Mouse (Mus musculus): ENCODE measurements around the gene Pard3b.

The Pard3b gene

GRCm38 (mm10) chr1:62081129-62081528 lies 442.5 kb downstream of the Pard3b start:
- DNase-seq (ENCODE audit: low read depth, low spot score): no peak

GRCm38 (mm10) chr1:62085995-62086394 lies 447.4 kb downstream of the Pard3b start:
- no peak for DNase-seq (ENCODE audit: low read depth, low spot score)

GRCm38 (mm10) chr1:62087464-62087863 lies 448.8 kb downstream of the Pard3b start:
- no peak for DNase-seq (ENCODE audit: low read depth, low spot score)

DNA sequence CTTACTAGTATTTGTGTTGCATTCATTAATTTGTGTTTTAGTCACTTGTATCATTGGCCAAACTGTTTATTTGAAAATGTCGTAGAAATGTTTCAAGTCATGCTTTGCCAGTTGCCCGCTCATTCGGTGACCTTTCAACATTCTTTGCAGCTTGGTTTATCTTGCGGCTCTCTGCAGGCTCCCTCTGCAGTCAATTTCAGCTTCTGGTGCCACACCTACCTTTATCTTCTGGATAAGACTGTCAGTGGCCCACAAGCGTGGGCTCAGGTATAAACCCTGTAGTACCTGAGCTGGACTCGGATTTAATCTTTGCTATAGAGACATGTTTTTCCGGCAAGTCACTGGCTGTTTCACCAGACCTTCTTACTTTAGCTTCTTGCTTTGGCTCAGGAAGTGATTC lies 456.3 kb downstream of the Pard3b start:
- no peak for DNase-seq (ENCODE audit: low read depth, low spot score)

GRCm38 (mm10) chr1:62122426-62122825 lies 483.8 kb downstream of the Pard3b start:
- no peak for DNase-seq (ENCODE audit: low read depth, low spot score)

GRCm38 (mm10) chr1:62129186-62129585 lies 490.6 kb downstream of the Pard3b start:
- no peak for DNase-seq (ENCODE audit: low read depth, low spot score)

DNA sequence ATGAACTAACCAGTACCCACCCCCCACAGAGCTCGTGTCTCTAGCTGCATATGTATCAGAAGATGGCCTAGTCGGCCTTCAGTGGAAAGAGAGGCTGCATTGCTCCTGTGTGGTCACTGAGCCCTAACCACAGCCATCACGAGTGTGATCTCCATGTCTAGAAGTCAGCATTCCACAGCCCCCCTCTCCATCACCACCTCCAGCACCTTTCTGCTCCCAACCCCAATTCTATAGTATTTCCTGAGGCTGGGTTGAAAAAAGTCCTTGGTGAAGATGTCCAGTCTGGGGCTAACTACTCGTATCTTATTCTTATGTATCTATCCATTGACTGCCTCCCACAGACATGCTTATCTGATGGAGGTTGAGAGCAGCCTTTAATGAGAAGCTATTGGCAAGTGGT lies 509.5 kb downstream of the Pard3b start:
- DNase-seq (ENCODE audit: low read depth, low spot score): no peak

- DNase-seq (ENCODE audit: low read depth, low spot score): no peak
Measured at GRCm38 (mm10) chr1:62148786-62149185, 510.2 kb downstream of the Pard3b start.

GRCm38 (mm10) chr1:62155970-62156369 lies 517.3 kb downstream of the Pard3b start:
- no peak for DNase-seq (ENCODE audit: low read depth, low spot score)

DNA sequence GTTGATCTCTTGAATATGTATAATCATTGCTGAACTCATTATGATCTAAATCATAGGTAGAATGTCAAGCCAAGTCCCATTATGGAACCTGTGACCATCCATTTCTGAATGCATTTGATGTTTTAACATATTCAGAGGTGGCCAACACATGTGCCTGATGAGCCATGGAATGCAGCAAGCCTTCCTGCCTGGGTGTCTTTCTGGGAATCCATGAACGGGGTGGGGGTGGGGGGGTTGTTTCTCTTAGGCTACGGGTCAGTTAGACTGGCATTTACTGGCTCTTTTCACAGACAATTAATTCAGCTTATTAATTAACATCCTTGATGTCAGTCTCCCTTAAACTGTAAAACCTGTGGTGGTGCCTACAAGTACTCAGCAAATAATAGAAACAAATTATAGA lies 521.0 kb downstream of the Pard3b start:
- DNase-seq (ENCODE audit: low read depth, low spot score): no peak

- DNase-seq (ENCODE audit: low read depth, low spot score): no peak
Measured at GRCm38 (mm10) chr1:62175013-62175640, 536.5 kb downstream of the Pard3b start.

DNA sequence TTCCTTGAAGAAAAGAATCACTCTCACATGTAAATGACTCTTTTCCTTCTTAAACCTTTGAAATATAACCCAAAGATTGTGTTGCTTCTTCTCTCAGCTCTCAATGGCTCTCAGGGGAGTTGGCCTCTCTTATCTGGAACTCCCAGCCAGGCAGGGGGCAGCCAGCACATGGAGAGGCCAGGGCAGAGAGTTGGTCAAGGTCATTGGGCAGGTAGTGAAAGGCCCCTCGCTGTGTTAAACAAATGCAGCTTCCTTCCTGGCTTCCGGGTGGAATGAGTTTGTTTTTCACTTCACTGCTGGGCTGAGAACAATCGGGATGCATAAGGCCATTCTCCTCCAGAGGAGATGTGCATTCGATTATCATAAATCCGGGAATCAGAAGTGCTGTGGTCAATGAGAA lies 543.0 kb downstream of the Pard3b start:
- DNase-seq (ENCODE audit: low read depth, low spot score): no peak

DNA sequence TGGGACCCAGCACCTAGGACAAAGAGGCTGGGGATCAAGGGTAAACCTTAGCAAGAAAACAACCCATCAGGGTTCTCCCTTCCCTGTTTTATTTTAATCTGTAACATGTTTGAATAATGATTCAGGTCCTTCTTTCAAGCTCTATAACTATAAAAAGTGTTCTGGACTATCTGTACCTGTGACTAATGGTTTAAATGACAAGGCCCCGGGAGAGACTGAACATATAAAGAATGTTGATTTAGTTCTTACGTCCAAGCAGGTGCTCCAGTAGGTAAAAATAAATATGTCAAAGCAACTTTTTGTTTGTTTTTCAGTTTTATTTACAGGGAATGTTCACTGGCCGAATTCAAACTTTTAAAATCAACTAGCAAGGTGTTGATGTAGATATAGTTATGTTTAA lies 544.0 kb downstream of the Pard3b start:
- DNase-seq (ENCODE audit: low read depth, low spot score): no peak

GRCm38 (mm10) chr1:62190786-62191185 lies 552.2 kb downstream of the Pard3b start:
- no peak for DNase-seq (ENCODE audit: low read depth, low spot score)

DNA sequence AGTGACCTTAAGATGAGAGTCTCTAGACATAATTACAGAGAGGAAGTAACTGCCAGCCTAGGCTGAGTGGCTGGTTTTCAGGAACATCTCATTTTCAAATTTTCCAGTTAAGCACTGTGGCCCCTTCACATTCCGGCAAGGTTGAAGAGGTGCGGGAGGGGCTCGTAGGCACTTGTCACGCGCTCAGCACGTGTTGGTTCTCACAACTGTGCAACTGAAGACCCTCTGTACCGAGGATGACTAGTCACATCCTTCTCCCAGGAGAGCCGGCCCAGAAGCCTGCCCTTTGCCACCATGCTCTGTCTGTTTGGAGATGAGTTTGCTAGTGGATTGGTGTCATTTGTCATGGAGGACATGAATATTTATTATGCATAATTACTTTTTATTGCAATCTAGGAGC lies 558.9 kb downstream of the Pard3b start:
- DNase-seq (ENCODE audit: low read depth, low spot score): no peak

DNA sequence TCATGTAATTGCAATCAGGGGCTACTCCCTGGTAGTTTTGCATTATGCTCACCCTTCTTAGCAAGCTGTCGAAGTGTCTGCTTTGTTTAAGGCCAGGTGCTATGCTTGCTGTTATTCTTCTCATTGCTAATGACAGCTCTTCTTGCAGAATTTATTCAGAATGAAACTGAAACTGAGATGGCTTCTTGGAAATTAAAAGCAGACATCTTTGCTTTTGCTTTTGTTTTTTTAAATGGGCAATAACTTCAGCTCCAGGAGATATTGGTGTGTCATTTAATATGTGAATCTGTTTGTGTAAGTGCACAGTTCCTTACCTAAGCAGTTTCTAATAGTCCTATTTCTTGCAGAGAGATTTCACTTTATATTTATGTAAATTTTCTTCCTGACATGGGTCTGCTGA lies 562.3 kb downstream of the Pard3b start:
- DNase-seq (ENCODE audit: low read depth, low spot score): no peak

DNA sequence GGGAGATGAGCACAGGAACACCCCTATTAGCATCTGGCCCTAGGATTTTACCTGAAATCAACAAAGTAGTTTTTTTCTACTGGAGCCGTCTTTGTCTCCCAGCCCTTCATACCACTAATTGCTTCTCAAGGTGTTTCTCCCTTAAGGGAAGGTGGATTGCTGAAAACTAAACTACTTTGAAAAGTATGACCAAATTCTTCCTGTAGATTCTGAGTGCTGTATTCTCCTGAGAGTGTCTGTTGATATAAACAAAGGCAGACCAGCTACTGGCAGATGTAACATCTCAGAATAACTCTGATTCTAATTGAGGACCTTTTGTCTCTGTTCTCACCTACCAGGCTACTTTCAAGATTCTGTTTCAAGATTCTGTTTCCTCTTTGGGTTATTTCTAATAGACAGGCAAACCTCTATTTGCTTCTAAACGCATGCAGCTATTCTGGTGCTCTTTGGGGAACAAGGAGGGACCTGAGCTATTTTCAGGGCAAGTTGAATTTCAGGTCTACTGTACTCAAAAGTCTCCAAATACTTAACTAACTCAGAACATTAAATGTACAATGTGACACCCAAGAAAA lies 563.1 kb downstream of the Pard3b start:
- no peak for DNase-seq (ENCODE audit: low read depth, low spot score)

DNA sequence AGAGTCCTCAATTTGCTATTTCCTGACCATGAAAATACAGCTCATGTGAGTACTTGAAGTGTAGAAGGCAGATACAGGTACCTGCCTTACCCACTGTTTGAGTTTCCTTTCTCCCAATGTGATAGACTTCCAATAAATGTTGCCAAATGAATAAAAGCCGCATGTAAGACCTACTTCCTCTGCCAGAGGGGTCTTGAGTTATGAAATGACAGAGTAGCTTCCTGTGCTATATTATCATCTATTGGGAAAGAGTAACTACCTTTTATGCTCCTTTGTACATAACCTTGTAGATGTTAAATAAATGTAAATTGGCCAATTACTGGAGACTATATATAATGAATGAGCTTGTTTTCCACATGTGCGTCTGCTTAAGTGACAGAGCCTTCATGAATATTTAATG lies 574.7 kb downstream of the Pard3b start:
- DNase-seq (ENCODE audit: low read depth, low spot score): no peak

GRCm38 (mm10) chr1:62215842-62216241 lies 577.2 kb downstream of the Pard3b start:
- DNase-seq (ENCODE audit: low read depth, low spot score): no peak

GRCm38 (mm10) chr1:62216568-62216967 lies 577.9 kb downstream of the Pard3b start:
- DNase-seq (ENCODE audit: low read depth, low spot score): no peak

GRCm38 (mm10) chr1:62229129-62229528 lies 590.5 kb downstream of the Pard3b start:
- DNase-seq (ENCODE audit: low read depth, low spot score): no peak

DNA sequence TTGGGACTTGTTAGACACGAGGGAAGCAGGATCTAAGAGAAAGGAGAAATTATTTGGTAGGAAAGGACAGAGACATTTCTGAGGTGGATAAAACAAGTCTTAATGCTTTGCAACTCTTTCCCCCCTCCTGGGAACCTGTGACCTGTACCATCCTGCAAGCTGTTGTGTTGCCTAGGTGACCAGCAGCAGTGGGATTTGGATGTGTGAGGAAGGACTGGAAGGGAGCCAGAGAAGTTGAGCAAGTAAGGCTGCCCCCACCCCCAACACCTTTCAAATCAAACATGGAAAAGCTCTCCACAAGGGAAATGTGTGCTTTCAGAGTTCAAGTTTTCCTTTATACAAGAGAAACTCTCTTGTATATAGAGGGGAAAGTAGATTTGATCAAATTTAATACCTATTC lies 595.4 kb downstream of the Pard3b start:
- no peak for DNase-seq (ENCODE audit: low read depth, low spot score)

GRCm38 (mm10) chr1:62235121-62235520 lies 596.5 kb downstream of the Pard3b start:
- no peak for DNase-seq (ENCODE audit: low read depth, low spot score)

Data from retina, postnatal 7 days (tissue).